Mouse (Mus musculus) liver, adult 2 months (tissue): ENCODE measurements around the gene Hdac2. TPM values are rescaled to one million over a fixed set of nuclear protein-coding genes. Genes with fewer than 3 reads are reported as not detected.

Source experiments
- DNase-seq: peaks from one replicate; pipeline ENCODE4 v3.0.0-alpha.2; 2011; ENCODE audit warnings: low read depth, low spot score; ENCODE audit errors: extremely low read depth
- H3K27ac ChIP-seq: fragments of 200-500 bp; replicated peaks from 2 replicates; pipeline ENCODE4 v1.5.1; 2012; ENCODE audit warnings: low read depth, mild to moderate bottlenecking, control low read depth, inconsistent platforms, low read length; ENCODE audit not compliant: insufficient read depth
- H3K27me3 ChIP-seq: fragments of 200-500 bp; 2 replicates; pipeline ENCODE4 v1.6.1; 2012; ENCODE audit warnings: mild to moderate bottlenecking, moderate library complexity, low read length, inconsistent platforms; ENCODE audit not compliant: control insufficient read depth, insufficient read depth
- H3K36me3 ChIP-seq: fragments of 200-500 bp; 2 replicates; pipeline ENCODE4 v1.6.1; 2012; ENCODE audit warnings: low read length, inconsistent platforms; ENCODE audit not compliant: control insufficient read depth, insufficient read depth
- H3K4me1 ChIP-seq: fragments of 200-500 bp; 2 replicates; pipeline ENCODE4 v1.6.1; 2011; ENCODE audit warnings: low read length; ENCODE audit not compliant: control insufficient read depth, insufficient read depth
- H3K4me3 ChIP-seq: fragments of 200-500 bp; 2 replicates; pipeline ENCODE4 v1.5.1; 2011; ENCODE audit warnings: low read depth, mild to moderate bottlenecking, control low read depth, low read length, moderate library complexity; ENCODE audit not compliant: insufficient read depth
- H3K79me2 ChIP-seq: fragments of 200-500 bp; 2 replicates; pipeline ENCODE4 v1.6.1; 2012; ENCODE audit warnings: inconsistent platforms, mild to moderate bottlenecking, low read length, moderate library complexity; ENCODE audit not compliant: control insufficient read depth, insufficient read depth
- H3K9ac ChIP-seq: fragments of 200-500 bp; 2 replicates; pipeline ENCODE4 v1.6.1; 2012; ENCODE audit warnings: low read depth, mild to moderate bottlenecking, control low read depth, inconsistent platforms, low read length
- CTCF ChIP-seq: fragments of 200-500 bp; IDR thresholded peaks from 2 replicates; pipeline ENCODE4 v1.5.1; 2011; ENCODE audit warnings: low read depth, low read length, control low read depth
- POLR2A ChIP-seq: fragments of 200-500 bp; IDR thresholded peaks from 2 replicates; pipeline ENCODE4 v1.6.1; 2011; ENCODE audit warnings: low read length, control low read depth; ENCODE audit not compliant: insufficient read depth; ENCODE audit errors: extremely low read depth
- WGBS: fragments of 180-500 bp; shearing (Covaris S2); methylation state at CpG from one replicate; pipeline ENCODE4 v1.1.7; 2018; 5-methylcytosine and 5-hydroxymethylcytosine counted together
- polyA plus RNA-seq: library from polyadenylated mRNA; depleted of rRNA; stranded (reverse); fragments of >200 nt; gene quantifications from 2 replicates; pipeline ENCODE4 v1.2.3, GENCODE M21; 2012; rRNA removed
- total RNA-seq: library from RNA; depleted of rRNA; stranded (reverse); fragments of >200 nt; gene quantifications from 2 replicates; pipeline ENCODE4 v1.2.3, GENCODE M21; 2014; rRNA removed

The Hdac2 gene
- total RNA-seq, result 18.4 and 24.7 TPM in 2 replicates
- 2.6 and 3.3 TPM in 2 replicates for polyA plus RNA-seq

- Histone ChIP-seq H3K4me1 (peaks cover 6% of the 10 kb centered on the region; the same call in 1 of the 2 replicates), H3K27me3 (no peaks in the 10 kb centered on the region), H3K36me3 (no peaks in the 10 kb centered on the region), H3K27ac (peak within 1 kb of the TSS; percentile 85), H3K4me3 (peak within 1 kb of the TSS; percentile 68), H3K79me2 (peaks cover 20% of the 10 kb centered on the region; the same call in 1 of the 2 replicates), H3K9ac (peak within 1 kb of the TSS; percentile 89)
- peak; percentile 72 for DNase-seq
- no peak for TF ChIP-seq CTCF
- peak; percentile 74; the same call in 1 of the 2 replicates for TF ChIP-seq POLR2A
- under 1% methylated on average over 67 of the region's 67 CpGs for WGBS
Measured at GRCm38 (mm10) chr10:36974086-36974675, at the start of gene Hdac2. Gene Hdac2 (plus strand): TSS chr10:36974544.

GRCm38 (mm10) chr10:36928212-36928611, 46.1 kb upstream of the Hdac2 start:
- Histone ChIP-seq H3K4me3 (no peak overlapping the region), H3K79me2 (no peaks in the 10 kb centered on the region), H3K9ac (no peak overlapping the region), H3K27me3 (no peaks in the 10 kb centered on the region), H3K4me1 (no peaks in the 10 kb centered on the region), H3K36me3 (no peaks in the 10 kb centered on the region), H3K27ac (no peak overlapping the region)
- no peak for DNase-seq
- WGBS, result 61% methylated on average over 3 of the region's 3 CpGs
- TF ChIP-seq CTCF (no peak), POLR2A (no peak)

- Histone ChIP-seq H3K27ac (no peak overlapping the region), H3K79me2 (no peaks in the 10 kb centered on the region), H3K4me1 (no peaks in the 10 kb centered on the region), H3K36me3 (no peaks in the 10 kb centered on the region), H3K4me3 (no peak overlapping the region), H3K9ac (no peak overlapping the region), H3K27me3 (no peaks in the 10 kb centered on the region)
- WGBS, result 79% methylated on average over 5 of the region's 5 CpGs
- DNase-seq, result no peak
- TF ChIP-seq CTCF (no peak), POLR2A (no peak)
Measured at GRCm38 (mm10) chr10:36935863-36936262, 38.5 kb upstream of the Hdac2 start.

GRCm38 (mm10) chr10:36936271-36936670, 38.1 kb upstream of the Hdac2 start:
- no peaks in the 10 kb centered on the region for H3K4me1 ChIP-seq
- no peaks in the 10 kb centered on the region for H3K36me3 ChIP-seq
- no peak overlapping the region for H3K4me3 ChIP-seq
- H3K79me2 ChIP-seq, result no peaks in the 10 kb centered on the region
- no peak overlapping the region for H3K27ac ChIP-seq
- WGBS, result 57% methylated on average over 2 of the region's 2 CpGs
- DNase-seq, result no peak
- TF ChIP-seq POLR2A (no peak), CTCF (no peak)
- H3K9ac ChIP-seq, result no peak overlapping the region
- no peaks in the 10 kb centered on the region for H3K27me3 ChIP-seq

- no peak for DNase-seq
- H3K36me3 ChIP-seq, result no peaks in the 10 kb centered on the region
- 59% methylated on average over 2 of the region's 2 CpGs for WGBS
- no peak overlapping the region for H3K4me3 ChIP-seq
- H3K9ac ChIP-seq, result no peak overlapping the region
- TF ChIP-seq POLR2A (no peak), CTCF (no peak)
- H3K79me2 ChIP-seq, result no peaks in the 10 kb centered on the region
- no peaks in the 10 kb centered on the region for H3K27me3 ChIP-seq
- no peaks in the 10 kb centered on the region for H3K4me1 ChIP-seq
- no peak overlapping the region for H3K27ac ChIP-seq
Measured at GRCm38 (mm10) chr10:36951742-36952141, 22.6 kb upstream of the Hdac2 start.

- H3K4me3 ChIP-seq, result no peak overlapping the region
- no peaks in the 10 kb centered on the region for H3K4me1 ChIP-seq
- no peak for TF ChIP-seq CTCF
- TF ChIP-seq POLR2A, result no peak
- 64% methylated on average over 2 of the region's 2 CpGs for WGBS
- DNase-seq, result no peak
- H3K27me3 ChIP-seq, result no peaks in the 10 kb centered on the region
- H3K27ac ChIP-seq, result no peak overlapping the region
- H3K36me3 ChIP-seq, result no peaks in the 10 kb centered on the region
- H3K79me2 ChIP-seq, result no peaks in the 10 kb centered on the region
- H3K9ac ChIP-seq, result no peak overlapping the region
Measured at GRCm38 (mm10) chr10:36952622-36953021, 21.7 kb upstream of the Hdac2 start.
